Mouse (Mus musculus) C2C12 (cell line): Measurements from ENCODE around the gene Ccdc50.

Experiments used
- CEBPB ChIP-seq: IDR thresholded peaks from one replicate; pipeline ENCODE4 v1.6.1; 2011; ENCODE audit warnings: low read depth, mild to moderate bottlenecking, control low read depth, moderate library complexity
- CTCF ChIP-seq: IDR thresholded peaks from one replicate; pipeline ENCODE4 v1.5.1; 2011; ENCODE audit not compliant: control insufficient read depth, insufficient read depth, insufficient read length
- FOSL1 ChIP-seq: IDR thresholded peaks from one replicate; pipeline ENCODE4 v1.8.0; 2011; ENCODE audit warnings: mild to moderate bottlenecking, low read length; ENCODE audit not compliant: poor library complexity, insufficient read depth, severe bottlenecking
- MAX ChIP-seq: IDR thresholded peaks from one replicate; pipeline ENCODE4 v1.6.1; 2011; ENCODE audit warnings: mild to moderate bottlenecking, control low read depth
- MYOD1 ChIP-seq: IDR thresholded peaks from one replicate; pipeline ENCODE4 v1.6.1; 2011; ENCODE audit warnings: low read depth; ENCODE audit not compliant: control insufficient read depth, insufficient read length
- MYOG ChIP-seq: IDR thresholded peaks from one replicate; pipeline ENCODE4 v1.6.1; 2011; ENCODE audit not compliant: control insufficient read depth, insufficient read length; ENCODE audit errors: extremely low read depth
- USF1 ChIP-seq: IDR thresholded peaks from one replicate; pipeline ENCODE4 v1.6.1; 2011; ENCODE audit warnings: low read depth, mild to moderate bottlenecking, control low read depth, moderate library complexity

- TF ChIP-seq MAX, result no peak
- no peak for TF ChIP-seq CTCF
- no peak for TF ChIP-seq FOSL1
- no peak for TF ChIP-seq CEBPB
- TF ChIP-seq MYOD1, result no peak
- no peak for TF ChIP-seq USF1
- no peak for TF ChIP-seq MYOG
These were observed 13.4 kb upstream of the Ccdc50 start for GRCm38 (mm10) chr16:27375318-27375717.
